Mouse (Mus musculus) adrenal gland, postnatal 36 days (tissue): ENCODE measurements around the gene Tmem17. TPM values are rescaled to one million over a fixed set of nuclear protein-coding genes. Genes with fewer than 3 reads are reported as not detected.

Experiments
- DNase-seq, 2 experiments: peaks; one replicate each; pipeline ENCODE4 v3.0.0; 2021; ENCODE audit warnings: mixed read lengths in 1 of 2
- long read RNA-seq, 2 experiments: library from polyadenylated mRNA; stranded (forward); transcript quantifications; one replicate each; pipeline ENCODE4 v2.0.0; 2021; ENCODE audit warnings: borderline sequencing depth in 2 of 2
- total RNA-seq, 2 experiments: library from RNA; stranded (reverse); gene quantifications; 2 replicates each; pipeline ENCODE4 v1.2.3; 2021

Gene Tmem17
- 1 to 10 TPM; 2.0 to 3.7 TPM for total RNA-seq
- long read RNA-seq, experiment 1, partial matches to known transcripts, result 0 of 1 reads
- long read RNA-seq, experiment 1, other reads (novel, unspliced or antisense), result 0 of 1 reads
- long read RNA-seq, experiment 2, partial matches to known transcripts, result 0 of 2 reads
- long read RNA-seq, experiment 2, other reads (novel, unspliced or antisense), result 0 of 2 reads

DNA sequence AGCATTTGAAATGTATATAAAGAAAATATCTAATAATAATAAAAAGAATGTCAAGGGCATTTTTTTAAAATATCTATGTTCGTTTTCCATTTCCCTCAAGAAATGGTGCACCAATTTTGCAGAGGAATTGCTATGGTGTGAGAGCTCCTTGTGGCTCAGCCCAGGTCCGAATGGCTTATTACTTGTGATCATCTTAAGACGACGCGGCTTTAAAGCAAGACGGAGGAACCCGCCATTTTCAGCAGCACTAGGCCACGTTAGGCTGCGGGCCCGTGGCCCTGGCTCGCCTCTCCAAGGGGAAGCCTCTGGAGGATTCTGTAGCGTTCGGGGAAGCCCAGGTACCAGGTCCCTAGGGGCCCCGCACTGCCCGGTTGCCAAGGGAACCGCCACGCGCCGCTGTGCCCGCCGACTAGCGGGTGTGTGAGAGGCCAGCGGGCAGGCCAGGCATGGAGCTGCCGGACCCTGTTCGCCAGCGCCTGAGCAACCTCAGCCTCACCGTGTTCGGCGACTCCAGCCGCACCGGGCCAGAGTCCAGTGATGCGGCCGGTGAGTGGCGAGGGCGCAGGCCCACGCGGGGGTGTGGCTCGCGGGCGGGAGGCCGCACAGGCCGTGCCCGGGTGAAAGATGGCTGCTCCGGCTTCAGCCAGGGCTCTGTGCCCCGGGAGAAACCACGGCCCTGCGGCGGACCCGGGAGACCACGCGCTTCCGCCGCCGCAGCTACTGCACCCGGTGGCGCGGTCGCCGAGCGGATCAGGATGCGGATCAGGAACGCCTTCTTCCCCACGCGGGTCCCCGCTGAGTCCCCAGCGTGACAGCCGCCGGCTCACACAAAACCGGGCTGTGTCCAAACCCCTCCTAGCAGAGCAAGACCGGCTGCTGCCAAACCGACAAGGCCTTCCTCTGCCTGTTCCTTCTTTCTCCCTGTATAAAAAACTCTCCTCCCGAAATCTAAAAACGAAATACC, at the start of gene Tmem17:
Gene Tmem17, plus strand, starts transcription at position 51 of the 964 bp plus-strand sequence.
- peak; percentile 96 to 97 for DNase-seq

DNA sequence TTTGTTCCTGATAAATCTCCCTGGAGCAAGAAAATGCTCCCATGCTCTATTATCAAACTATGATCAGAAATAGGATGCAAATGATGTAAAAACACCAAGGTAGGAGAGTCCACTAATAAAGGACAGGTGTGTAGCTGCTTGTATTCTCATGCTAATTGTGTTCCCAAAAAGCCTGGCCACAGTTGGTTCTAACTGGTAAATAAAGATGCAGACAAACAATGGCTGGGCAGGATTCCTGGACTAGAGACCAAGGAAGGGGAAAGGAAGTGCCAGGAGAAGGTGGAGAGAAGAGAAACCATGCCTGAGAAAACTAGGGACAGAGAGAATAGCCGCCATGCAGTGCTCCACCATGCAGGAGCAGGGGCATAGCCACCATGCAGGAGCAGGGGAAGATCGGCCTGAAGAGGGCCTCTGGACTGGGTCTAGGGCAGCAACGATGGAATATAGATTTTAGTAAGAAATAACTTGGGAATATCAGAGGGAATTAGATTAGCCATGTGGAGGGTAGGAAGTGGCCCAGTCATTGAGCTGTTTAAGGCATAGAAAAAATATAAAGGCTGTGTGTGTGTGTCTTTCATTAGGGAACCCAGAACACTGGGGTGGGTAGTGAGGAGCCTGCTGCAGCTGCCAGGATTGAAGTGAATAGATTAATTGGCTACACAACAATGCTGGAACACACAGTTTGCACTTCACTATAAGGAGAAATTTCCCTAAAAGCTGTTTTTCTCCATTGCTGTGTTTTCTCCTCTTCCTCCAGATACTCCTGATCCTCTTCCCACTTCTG, 31.9 kb upstream of the Tmem17 start:
- no peak for DNase-seq

- DNase-seq, result peak in 1 of 2 experiments; percentile 8
These were observed 30.1 kb upstream of the Tmem17 start for GRCm38 (mm10) chr11:22481639-22482361.

- no peak for DNase-seq
These were observed 29.5 kb upstream of the Tmem17 start for GRCm38 (mm10) chr11:22482362-22482760.

- DNase-seq, result no peak
These were observed 18.1 kb upstream of the Tmem17 start for GRCm38 (mm10) chr11:22493694-22494319.

GRCm38 (mm10) chr11:22494941-22495340, 16.9 kb upstream of the Tmem17 start:
- DNase-seq, result no peak

DNA sequence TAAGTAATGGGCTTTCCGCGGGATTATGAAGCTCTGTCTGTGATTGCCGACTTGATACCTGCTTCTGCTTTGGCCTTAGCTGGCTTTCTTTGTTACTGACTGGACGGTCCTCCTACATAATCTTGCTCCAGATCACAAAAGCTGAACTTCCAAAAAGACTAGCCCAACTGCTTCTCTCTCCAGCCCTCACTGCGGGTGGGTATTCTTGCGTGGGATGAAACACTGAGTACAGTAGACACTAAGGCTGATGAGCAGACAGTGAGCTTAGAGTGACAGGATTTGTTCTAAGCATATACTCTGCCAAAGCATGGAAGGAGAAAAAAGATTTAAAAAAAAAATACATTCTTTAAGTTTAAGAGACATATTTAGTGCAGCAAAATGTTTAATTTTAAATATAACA, 12.5 kb upstream of the Tmem17 start:
- DNase-seq, result no peak

- DNase-seq, result no peak
These were observed 12.0 kb upstream of the Tmem17 start for GRCm38 (mm10) chr11:22499886-22500285.

- no peak for DNase-seq
These were observed 10.9 kb upstream of the Tmem17 start for GRCm38 (mm10) chr11:22500771-22501566.

DNA sequence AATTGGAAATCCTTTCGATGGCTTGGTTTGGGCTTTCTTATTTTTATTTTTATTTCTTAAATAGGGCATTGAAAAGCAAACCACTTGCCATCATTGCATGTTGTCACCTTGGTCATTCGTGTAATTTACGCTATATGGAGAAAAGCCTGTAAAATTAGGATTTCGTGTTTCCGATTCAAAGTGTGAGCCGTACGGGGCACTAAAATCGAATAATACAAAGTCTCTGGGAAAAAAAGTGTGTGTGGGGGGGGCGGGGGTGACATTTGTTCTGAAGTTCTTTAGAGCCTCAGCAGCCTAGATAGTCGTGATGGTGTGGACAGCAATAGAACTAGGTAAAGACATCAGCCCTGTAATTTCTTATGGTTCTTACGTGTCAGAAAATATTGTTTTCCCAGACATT, 1.2 kb downstream of the Tmem17 start:
- no peak for DNase-seq

- DNase-seq, result no peak
These were observed 3.2 kb downstream of the Tmem17 start for GRCm38 (mm10) chr11:22515061-22515460.

DNA sequence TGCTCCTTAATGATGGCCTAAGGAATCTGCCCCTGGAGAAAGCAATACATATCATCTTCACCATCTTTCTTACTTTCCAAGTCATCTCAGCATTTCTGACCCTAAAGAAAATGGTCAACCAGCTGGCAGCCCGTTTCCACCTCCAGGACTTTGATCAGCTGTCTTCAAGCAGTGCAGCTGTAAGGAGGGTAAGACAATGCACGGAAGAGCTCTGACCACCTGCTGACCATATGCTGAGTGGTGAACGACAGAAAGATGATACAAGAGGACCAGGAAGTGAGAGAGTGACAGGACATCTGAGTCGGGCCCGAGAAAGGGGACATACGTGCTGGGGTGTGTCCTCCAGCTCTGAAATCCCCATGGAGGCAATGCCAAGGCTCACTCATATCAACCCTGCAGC, 6.6 kb downstream of the Tmem17 start:
- DNase-seq, result no peak

GRCm38 (mm10) chr11:22520251-22520650, 8.4 kb downstream of the Tmem17 start:
- no peak for DNase-seq

DNA sequence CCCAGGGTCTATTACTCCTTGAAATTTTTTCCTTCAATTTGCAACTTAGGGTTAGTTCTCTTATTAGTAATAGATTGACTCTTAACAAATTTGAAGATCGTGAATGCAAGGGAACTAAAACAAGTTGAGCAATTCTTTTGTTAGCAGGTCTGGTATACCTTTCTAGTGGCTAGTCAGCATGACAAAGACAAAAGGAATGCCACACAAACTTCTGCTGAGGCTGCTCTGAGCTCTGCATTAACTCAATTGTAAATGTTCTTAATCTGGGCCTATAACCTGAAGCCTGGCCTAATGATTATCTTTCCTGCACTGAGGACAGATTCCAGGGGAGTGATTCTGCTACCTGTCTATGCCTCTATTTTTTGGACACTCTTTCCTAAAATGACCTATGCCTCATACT, 12.7 kb downstream of the Tmem17 start:
- DNase-seq, result no peak

DNA sequence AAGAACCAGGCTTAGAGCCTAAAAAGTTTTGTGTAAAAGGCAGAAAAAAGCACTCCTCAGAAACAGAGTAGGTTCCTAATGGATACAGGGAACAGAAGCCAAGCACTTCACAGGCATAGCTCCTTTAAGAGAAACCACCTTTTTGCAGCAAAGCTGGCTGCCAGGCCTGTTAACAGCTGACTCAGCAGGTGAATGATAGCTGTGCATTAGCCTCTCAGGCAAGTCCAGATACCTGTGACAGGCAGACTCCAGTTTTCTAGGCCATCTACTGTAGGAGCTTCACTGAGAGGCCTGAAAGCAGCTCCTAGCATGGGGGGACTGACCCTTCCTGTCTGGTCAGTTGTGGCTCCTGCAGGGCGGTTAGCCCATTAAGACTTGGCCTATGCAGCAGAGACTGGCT, 28.7 kb downstream of the Tmem17 start:
- no peak for DNase-seq

DNA sequence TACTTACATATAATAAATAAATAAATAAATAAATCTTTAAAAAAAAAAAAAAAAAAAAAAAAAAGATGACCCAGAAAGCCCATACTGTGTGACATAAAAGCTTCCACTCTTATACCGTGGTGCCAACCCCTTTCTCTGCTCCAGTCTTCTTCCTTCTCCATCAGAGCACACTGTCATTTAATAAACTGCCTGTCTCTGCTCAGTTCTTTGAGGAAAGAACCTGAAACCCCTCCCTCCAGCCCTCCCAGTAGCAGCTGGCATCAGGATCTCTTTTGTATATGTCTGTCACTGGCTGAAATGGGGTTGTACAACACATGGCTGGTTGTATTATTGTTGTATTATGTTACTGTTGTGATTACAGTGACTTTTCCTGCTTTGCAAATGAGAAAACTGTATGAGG, 48.2 kb downstream of the Tmem17 start:
- DNase-seq, result no peak

DNA sequence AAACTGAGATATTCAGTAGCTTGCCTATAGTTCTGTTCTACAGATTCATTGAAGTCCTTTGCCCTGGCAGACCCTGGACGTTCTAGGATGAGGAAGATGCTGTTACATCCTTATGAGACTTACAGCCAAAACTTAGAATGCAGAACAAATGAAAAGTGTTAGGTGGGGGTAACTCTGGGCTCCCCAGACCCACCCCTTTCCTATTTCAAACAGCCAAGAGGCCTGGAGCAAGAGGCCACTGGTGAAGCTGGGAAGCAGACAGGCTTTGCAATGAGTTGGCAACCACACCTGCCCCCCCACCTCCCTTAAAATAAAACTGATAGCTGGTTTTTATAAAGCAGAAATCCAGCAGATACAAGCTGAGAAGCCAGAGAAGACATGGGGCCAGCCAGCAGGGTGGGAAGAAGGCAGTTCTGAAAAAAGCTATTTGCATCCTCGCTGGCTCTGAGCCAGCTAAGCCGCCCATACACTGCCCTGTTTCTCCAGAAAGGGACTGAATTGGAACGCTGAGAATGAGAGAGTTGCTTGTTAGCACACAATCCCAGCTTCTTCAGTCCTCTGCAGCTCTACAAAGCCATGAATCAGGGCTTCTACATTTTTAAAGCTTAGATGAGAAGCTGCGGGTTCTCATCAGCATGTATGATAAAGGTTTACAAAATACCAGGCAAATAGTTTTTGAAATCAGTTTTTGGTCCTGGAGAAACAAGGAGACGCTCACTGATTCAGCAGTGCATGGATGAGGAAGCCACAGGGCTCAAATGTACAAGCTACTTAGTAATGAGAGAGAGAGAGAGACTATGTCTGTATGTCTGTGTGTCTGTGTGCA, 48.8 kb downstream of the Tmem17 start:
- DNase-seq, result peak; percentile 28 to 60

GRCm38 (mm10) chr11:22561329-22561592, 49.4 kb downstream of the Tmem17 start:
- DNase-seq, result no peak

GRCm38 (mm10) chr11:22563706-22564105, 51.8 kb downstream of the Tmem17 start:
- DNase-seq, result no peak

DNA sequence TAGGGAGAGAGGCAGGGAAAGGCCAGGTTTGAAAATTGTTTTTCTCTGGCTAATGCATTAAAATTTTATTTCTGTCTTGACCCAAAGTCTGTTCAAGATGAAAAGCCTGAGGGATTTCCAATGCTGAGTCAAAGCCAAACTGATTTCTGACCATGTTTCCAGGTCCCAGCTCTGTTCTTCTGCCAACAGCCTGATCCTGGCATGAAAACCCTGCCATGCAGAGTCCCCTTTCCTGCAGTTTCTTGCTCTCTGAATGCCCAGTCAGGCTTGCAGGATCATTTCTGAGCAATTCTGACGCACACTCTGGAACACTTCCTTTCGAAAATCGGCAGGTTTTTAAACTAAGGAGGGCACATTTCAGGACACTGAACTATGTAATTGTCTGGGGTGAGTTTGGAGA, 52.8 kb downstream of the Tmem17 start:
- DNase-seq, result peak in 1 of 2 experiments; percentile 24
